Mouse (Mus musculus) layer of hippocampus, adult 2 months (tissue): Measurements from ENCODE around the gene Msl1. TPM values are rescaled to one million over a fixed set of nuclear protein-coding genes. Genes with fewer than 3 reads are reported as not detected.

Experiments used
- DNase-seq, 2 experiments: peaks; one replicate each; pipeline ENCODE4 v3.0.0; 2022; ENCODE audit warnings: low spot score in 2 of 2
- H3K27ac ChIP-seq: fragments of 200-600 bp; 2 replicates; pipeline ENCODE4 v1.8.1; 2022
- H3K4me3 ChIP-seq: fragments of 200-600 bp; 2 replicates; pipeline ENCODE4 v1.8.1; 2022; ENCODE audit warnings: mild to moderate bottlenecking
- CTCF ChIP-seq: fragments of 200-600 bp; conservative IDR thresholded peaks from 2 replicates; pipeline ENCODE4 v1.8.1; 2022; ENCODE audit warnings: antibody characterized with exemption, mild to moderate bottlenecking, moderate library complexity
- total RNA-seq, 2 experiments: library from RNA; stranded (reverse); gene quantifications; 2 replicates each; pipeline ENCODE4 v1.2.3; 2021

Msl1 gene
- total RNA-seq, 2 experiments from 2014 or later = 168 to 178 TPM

- Histone ChIP-seq H3K4me3 (peak overlapping the region; percentile 88), H3K27ac (peak overlapping the region; percentile 99)
- TF ChIP-seq CTCF = no peak
- DNase-seq = peak; percentile 100
These were observed 19.8 kb upstream of the Msl1 start for GRCm38 (mm10) chr11:98775348-98776051.

- Histone ChIP-seq H3K4me3 (peak overlapping the region; percentile 88; the same call in 1 of the 2 replicates), H3K27ac (peak overlapping the region; percentile 99)
- no peak for DNase-seq
- no peak for TF ChIP-seq CTCF
These were observed 19.1 kb upstream of the Msl1 start for GRCm38 (mm10) chr11:98776052-98776764.

- no peak for TF ChIP-seq CTCF
- peak overlapping the region; percentile 99 for H3K27ac ChIP-seq
- DNase-seq = no peak
- peak overlapping the region; percentile 6; the same call in 1 of the 2 replicates for H3K4me3 ChIP-seq
These were observed 18.3 kb upstream of the Msl1 start for GRCm38 (mm10) chr11:98776843-98777590.

- no peak for DNase-seq
- no peak for TF ChIP-seq CTCF
- H3K27ac ChIP-seq = peak overlapping the region; percentile 99; the same call in 1 of the 2 replicates
- H3K4me3 ChIP-seq = no peak overlapping the region
These were observed 17.4 kb upstream of the Msl1 start for GRCm38 (mm10) chr11:98777888-98778287.

GRCm38 (mm10) chr11:98781851-98782512 is 13.3 kb upstream of the Msl1 start:
- DNase-seq = peak; percentile 78 to 88
- H3K27ac ChIP-seq = peak overlapping the region; percentile 100
- peak overlapping the region; percentile 4; the same call in 1 of the 2 replicates for H3K4me3 ChIP-seq
- no peak for TF ChIP-seq CTCF

GRCm38 (mm10) chr11:98782651-98783235 is 12.6 kb upstream of the Msl1 start:
- DNase-seq = no peak
- TF ChIP-seq CTCF = no peak

GRCm38 (mm10) chr11:98783236-98783696 is 12.1 kb upstream of the Msl1 start:
- peak; percentile 96 to 98 for DNase-seq
- Histone ChIP-seq H3K4me3 (peak overlapping the region; percentile 38), H3K27ac (peak overlapping the region; percentile 100)
- peak; percentile 69 for TF ChIP-seq CTCF

More at GRCm38 (mm10) chr11:98782651-98783235, 12.6 kb upstream of the Msl1 start:
- Histone ChIP-seq H3K27ac (peak overlapping the region; percentile 100), H3K4me3 (peak overlapping the region; percentile 38)

GRCm38 (mm10) chr11:98784139-98784538 is 11.2 kb upstream of the Msl1 start:
- no peak for TF ChIP-seq CTCF
- DNase-seq = no peak
- Histone ChIP-seq H3K4me3 (no peak overlapping the region), H3K27ac (peak overlapping the region; percentile 100)

GRCm38 (mm10) chr11:98785214-98785613 is 10.1 kb upstream of the Msl1 start:
- Histone ChIP-seq H3K27ac (peak overlapping the region; percentile 100), H3K4me3 (no peak overlapping the region; the same call in 1 of the 2 replicates)
- DNase-seq = no peak
- no peak for TF ChIP-seq CTCF

- Histone ChIP-seq H3K27ac (peak overlapping the region; percentile 100), H3K4me3 (peak overlapping the region; percentile 47)
- peak; percentile 80 to 88 for DNase-seq
- TF ChIP-seq CTCF = peak; percentile 84
These were observed 9.5 kb upstream of the Msl1 start for GRCm38 (mm10) chr11:98785772-98786281.

GRCm38 (mm10) chr11:98786359-98787214 is 8.7 kb upstream of the Msl1 start:
- H3K4me3 ChIP-seq = peak overlapping the region; percentile 47
- peak; percentile 95 to 97 for DNase-seq
- peak overlapping the region; percentile 100 for H3K27ac ChIP-seq
- peak; percentile 90 for TF ChIP-seq CTCF
